Mouse (Mus musculus) heart, adult 11 months (tissue): Measurements from ENCODE around the gene Vmn1r233.

Experiments
- DNase-seq: peaks from one replicate; pipeline ENCODE4 v3.0.0; 2022

The Vmn1r233 gene

DNA sequence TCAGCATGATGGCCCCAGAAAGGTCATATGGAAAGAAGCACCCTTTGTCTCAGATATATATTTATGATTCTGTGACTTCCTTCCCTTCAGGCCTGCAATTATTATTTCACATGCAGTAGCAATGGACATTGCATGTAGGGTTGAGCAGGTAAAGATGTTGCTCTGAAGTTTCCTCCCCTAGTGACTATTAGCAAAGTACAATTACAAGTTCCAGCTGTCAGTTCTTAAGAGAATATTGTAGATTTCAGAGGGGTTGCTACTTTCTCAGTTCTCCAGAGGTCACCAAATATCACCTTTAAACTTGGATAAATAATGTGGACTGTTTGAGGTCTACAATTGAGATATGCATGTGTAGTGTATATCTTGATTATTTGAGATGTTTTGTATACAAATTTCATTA, at the start of gene Vmn1r233:
Gene Vmn1r233, minus strand, starts transcription at position 101 of the 400 bp plus-strand sequence.
- no peak for DNase-seq

DNA sequence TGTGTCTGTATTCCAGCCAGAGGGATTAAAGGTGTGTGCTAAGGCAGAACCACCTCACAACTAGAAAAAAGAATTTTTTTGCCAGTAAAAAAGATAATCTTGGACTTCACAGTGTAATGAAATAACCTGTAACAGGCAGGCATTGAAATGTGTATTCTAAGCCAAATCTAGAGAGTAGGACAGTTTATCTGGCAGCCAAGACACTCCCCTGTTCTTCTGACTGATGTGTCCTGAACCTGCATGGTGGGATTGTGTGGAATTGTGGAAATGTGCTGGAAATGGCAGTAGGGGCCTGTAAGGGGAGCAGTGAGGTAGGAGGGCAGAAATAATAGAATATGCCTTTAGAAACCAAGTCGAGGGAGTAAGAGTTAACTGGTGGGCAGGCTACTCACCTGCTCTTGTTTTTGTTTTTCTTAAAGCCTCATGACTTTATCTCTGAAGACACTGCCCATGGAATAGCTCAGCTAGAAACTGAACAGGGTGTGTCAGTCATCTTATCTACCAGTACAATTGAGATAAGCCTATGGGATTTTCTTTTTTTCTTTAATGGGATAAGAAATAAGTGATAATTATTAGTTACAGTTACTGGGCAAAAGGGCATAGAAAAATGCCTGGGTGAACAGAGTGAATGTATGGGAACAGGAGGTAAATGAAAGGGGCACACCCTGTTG, 22.3 kb upstream of the Vmn1r233 start:
- no peak for DNase-seq

DNA sequence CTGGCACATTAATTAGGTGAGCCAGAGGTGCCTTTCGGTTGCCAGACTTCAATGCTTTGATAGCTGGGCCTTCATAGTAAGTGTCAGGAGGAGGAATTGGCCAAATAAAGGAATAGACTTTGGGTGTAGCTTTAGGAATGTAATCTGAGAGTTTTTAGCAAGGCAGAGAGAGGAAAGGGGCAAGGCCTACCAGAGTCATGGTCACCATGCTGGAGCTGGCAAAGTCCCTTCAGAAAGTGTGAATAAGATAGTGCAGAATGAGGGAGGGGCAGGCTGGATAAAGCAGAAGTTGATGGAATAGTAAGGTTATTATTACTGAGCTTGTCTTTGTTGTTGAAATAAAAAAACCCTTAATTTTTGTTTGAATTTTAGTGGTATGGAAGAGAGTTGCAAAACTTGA, 13.5 kb upstream of the Vmn1r233 start:
- no peak for DNase-seq

DNA sequence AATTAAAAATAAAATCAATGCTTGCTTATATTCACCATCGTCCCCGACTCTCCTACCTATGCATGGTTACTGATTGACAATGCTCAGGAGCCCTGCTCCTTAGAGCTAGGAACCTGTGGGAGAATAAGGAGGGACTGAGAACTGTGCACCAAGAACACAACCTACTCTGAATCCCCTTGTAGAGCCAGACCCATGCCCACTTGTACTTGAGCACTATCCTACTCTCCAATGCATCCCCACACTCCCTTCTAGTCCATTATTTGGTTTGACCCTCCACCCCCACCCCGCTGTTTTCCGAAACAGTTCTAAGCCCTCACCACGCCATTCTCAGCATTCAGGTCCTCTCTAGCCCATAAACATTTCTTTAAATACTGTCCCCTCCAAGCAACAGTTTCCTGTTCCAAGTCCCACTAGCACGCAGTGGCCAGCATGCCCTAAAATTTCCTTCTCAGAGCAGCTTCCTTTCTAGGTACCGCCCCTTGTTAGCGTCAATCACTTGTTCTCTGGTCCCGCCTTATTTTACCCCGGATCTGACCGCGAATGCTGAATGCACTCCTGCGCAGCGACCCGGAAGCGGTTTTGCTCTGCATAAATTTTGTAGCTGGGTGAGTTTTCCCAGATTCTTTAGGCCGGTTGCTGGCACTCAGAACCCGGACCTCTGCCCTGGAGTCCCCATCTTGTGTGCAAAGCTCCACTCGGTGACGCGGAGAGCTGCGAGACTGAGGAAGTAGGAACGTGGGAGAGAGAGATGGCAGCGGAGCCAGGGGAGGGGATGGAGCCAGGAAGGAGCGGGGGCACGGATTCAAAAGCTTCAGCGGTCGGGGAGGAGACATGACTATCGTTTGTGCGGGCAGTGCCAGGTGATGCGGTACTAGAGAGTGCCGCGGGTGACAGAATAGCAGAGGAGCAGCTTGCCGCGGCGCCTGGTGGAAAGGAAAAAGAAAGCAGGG, 12.4 kb upstream of the Vmn1r233 start, which contains the start of gene Zfp160:
Gene Zfp160, plus strand, starts transcription at position 522 of the 950 bp plus-strand sequence.
- DNase-seq, result peak; percentile 99

DNA sequence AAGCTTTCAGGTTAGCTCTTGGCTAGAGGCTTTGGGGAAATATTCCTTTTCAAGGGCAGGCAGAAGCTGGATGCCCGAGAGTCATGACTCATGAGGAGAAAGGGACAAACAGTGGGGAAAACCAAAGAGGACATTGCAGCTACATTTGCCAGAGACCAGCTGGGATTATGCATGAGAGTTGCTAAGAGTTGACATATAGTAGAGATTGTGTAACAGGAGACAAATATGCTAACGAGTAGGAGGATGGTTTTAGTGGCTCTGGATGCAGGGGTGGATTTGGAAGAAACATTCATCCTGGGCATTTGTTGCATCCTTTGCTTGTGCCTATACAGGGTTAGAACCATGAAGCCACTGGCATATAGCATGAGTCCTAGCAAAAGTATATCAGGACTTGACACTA, 2.5 kb downstream of the Vmn1r233 start:
- peak; percentile 41 for DNase-seq

DNA sequence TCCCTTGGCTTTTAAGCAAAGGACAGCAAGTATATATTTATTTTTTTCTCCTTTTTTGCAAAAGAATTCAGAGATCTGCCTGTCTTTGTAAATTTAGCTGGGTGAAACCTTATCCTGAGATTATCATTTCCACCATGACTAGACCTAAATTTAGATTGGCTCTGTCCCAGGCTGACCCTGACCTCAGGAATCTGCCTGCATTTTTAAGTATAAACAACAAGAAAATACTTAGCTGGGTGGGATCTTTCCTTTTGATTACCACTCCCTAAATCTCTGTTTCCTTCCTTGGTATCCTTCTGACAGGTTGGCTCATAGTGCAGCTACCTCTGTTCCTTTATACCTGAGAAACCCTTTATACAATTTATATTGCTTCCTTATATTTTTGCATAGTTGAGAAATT, 29.6 kb downstream of the Vmn1r233 start:
- peak; percentile 61 for DNase-seq

DNA sequence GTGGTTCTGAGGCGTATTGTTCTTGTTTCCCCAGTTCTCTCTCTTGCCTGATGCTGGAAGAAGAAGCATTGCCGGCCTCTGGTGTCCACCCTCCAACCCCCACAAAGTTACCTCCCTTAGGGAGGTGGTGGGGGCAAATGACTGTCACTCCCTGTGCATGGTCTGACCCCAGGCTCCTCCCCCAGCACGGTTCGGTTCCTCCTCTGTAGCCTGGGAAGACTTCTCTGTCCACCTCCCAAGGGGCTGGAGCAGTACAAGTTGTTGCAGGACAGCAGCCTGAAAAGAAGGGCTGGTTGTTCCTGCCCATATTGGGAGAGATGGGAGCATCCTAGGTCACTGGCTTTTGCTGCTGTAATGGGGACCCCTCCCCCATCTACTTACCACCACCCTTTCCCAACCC, 30.8 kb downstream of the Vmn1r233 start:
- DNase-seq, result peak; percentile 97

DNA sequence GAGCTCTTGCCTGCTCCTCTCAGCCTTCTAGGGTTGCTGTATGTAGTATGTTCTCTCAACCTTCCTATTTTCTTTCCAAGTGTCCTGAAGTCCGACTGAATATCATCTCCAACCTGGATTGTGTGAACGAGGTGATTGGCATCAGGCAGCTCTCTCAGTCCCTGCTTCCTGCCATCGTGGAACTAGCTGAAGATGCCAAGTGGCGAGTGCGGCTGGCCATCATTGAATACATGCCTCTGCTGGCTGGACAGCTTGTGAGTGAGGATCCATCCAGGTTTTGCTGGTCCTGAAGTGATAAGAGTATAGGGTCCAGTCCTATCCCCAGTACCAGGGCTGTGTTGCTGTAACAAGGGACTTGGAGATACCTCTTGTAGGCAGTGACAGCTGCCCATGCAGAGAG, 35.9 kb downstream of the Vmn1r233 start:
- peak; percentile 80 for DNase-seq

DNA sequence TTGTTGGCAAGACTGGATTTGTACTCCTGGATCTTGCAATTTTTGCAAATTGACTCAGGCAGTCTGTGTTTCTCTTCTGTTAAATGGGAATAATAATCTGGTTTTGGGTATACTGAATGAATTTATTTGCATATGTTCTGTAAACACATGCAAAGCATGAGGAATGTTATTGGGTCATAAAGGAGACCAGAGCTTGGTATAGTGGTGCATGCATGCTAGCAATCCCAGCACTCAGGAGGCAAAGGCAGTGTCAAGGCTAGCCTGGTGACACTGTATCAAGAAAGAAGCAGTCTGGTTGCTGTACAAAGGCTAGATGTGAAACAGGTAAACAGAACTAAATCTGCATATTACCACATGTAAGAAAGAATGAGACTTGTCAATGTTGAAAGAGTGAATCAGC, 49.6 kb downstream of the Vmn1r233 start:
- no peak for DNase-seq

DNA sequence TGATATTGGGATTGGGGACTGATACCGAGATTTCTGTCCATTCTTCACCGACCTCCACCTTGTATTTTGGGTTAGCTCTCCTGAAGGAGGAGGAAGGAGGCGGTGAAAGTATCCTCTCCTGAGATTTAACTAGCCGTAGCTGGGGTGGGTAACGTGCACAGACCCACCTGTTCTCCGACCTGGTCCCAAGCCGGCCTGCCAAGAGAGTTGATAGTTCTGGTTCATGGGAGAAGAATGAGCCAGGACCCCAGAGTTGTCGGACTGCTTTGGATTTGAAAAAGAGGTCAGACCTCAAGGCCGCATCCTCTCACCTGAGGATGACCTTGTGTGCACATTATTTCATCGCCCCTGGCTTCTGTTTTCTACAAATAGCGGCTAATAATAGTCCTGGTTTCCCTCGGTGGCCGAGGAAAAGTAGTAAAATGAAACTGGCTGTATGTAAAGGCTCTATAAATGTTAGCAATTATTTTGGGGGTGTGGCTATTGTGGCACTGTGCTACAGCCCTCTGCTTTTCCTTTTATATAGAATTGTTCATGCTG, 50.2 kb downstream of the Vmn1r233 start:
- DNase-seq, result peak; percentile 90

DNA sequence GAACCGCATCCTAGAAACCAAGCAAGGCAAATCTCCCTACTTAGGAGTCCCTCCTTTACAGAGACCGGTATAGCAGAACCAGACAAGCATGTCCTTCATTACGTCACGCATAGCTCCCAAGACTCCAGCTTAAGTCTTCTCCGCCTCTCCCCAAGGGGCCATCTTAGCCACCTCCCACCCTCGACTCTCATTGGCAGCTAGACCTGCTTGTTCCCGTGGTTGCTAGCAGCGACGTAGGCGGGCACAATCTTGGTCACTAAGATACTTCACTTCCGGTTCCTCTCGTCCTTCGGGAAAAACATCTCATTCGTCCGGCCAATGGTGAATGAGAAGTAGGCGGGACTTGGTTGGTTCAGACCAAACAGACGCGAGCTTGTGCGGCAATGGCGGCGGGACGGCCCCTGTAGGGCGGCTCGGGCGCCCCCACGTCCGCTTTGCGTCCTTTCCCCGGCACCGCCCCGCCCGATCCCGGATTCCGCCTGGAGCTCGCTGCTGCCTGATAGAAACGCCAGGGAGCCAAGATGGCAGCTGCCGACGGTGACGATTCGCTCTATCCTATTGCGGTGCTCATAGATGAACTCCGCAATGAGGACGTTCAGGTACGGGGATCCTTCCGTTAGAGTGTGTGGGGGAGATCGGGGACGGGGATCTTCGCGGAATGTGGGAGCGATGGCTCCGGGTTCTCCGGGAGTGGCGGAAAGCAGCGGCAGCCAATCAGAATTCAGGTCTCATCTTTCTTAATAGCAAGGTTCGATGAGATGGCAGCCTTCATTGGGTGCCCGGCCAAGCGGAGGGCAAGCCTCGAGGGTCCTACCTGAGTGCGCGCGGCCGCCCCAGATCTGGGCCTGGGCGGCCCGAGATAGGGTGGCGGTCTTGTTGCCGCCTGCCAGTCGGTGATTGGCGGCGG, 51.0 kb downstream of the Vmn1r233 start, which contains the start of gene Ppp2r1a:
Gene Ppp2r1a, plus strand, starts transcription at position 327 of the 907 bp plus-strand sequence.
- DNase-seq, result peak; percentile 100

DNA sequence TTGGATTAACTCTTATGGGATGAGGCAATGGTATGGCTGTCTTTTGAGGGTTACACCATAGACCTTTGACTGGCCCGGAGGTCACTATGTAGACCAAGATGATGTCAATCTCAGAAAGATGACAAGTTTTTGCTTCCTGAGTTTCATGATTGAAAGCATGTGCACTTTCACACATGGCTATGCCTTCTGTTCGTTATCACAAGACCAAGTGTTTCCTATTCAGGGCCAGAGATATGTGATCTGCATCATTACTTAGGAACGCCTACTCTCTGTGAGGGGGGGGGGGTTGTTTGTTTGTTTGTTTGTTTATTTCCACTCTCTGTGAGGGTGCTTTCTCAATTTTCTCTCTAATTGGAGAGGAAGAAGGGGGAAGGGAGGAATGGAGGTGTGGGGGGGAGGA, 52.0 kb downstream of the Vmn1r233 start:
- DNase-seq, result no peak
